Mouse (Mus musculus) ovary, postnatal 10 days (tissue): ENCODE results near the gene F7.
"Not testable (repeated sequence)": the region's sequence is repeated elsewhere in the genome, so short reads cannot be mapped to it uniquely, and the experiment has no call there.

Source experiments
- DNase-seq: peaks from one replicate; pipeline ENCODE4 v3.0.0; 2022; ENCODE audit warnings: low spot score

F7 gene

DNA sequence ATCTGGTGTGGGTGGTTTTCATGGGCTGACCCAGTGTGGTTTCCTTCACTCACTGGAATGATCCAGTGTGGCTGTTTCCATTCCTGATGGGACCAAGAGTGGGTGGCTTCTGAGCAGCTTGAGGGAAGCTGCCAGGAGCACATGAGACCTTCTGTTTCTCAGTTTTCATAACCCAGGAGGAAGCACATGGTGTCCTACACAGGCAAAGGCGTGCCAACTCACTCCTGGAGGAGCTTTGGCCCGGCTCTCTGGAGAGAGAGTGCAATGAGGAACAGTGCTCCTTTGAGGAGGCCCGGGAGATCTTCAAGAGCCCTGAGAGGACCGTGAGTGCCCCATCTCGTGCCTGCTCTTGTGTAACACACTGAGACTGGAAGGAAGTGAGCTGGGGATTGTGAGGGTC, 2.6 kb downstream of the F7 start:
- no peak for DNase-seq

DNA sequence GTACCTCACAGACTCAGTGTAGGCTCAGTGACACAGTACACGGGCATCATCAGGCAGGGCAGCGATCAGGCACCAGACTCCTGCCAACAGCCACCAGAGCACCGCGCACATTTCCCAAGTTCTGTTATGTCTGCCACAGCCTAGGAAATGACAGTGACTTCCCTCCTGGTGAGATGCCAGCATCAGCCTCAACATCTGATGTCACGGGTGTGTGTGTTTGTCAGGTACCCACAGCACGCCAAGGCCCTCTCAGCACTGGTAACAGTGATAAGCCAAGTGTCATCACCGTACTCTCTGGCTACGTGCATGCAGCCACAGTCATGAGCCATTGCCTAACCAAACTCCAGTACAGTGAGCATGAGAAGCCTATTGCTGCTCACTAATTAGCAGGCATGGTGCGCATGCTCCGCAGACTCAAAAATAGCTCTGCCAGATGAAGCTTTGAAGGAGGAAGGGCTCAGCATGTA, 10.5 kb downstream of the F7 start:
- DNase-seq, result no peak

DNA sequence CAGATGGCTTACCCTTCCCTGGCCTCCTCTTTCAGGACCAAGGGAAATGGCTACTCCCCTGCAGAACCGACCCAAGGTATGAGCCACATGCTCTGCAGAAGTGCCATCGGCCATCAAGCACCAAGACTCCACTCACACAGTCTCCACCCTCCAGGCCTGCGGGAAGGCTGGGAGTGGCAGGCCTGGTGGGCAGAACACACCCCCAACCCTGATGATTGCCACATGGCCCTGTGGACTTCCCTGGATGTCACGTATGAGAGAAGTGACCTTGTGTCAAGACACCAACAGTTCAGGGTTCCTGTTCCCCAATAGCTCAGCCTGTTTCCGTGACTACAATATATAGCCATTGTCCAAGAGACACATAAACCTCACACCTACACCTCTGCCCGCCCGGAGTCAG, 11.2 kb downstream of the F7 start, which contains the start of gene F10:
TSS of gene F10 (plus strand) at position 294 of the 400 bp plus-strand sequence.
- no peak for DNase-seq

GRCm38 (mm10) chr8:13037569-13037968, 11.7 kb downstream of the F7 start:
- DNase-seq, result no peak

- no peak for DNase-seq
These were observed 13.2 kb downstream of the F7 start for GRCm38 (mm10) chr8:13039054-13039453.

DNA sequence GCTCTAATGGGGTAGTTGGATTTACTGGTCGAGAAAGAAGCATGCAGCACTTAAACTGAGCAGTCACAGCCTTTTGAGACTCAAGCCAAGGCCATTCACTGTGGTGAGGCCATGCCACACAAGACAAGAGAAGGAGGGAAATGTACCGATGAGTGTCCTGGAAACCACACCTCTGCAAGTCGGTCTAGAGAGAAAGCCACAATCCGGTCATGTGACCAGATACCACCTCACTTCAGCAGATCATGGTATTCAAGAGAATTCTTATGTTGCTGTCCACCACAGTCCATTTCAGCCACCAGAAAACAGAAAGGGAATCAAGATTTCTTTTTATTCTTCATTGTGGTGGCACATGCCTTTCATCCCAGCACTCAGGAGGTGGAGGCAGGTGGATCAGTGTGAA, 15.6 kb downstream of the F7 start:
- DNase-seq, result no peak

- no peak for DNase-seq
These were observed 21.8 kb downstream of the F7 start for GRCm38 (mm10) chr8:13047652-13048051.

DNA sequence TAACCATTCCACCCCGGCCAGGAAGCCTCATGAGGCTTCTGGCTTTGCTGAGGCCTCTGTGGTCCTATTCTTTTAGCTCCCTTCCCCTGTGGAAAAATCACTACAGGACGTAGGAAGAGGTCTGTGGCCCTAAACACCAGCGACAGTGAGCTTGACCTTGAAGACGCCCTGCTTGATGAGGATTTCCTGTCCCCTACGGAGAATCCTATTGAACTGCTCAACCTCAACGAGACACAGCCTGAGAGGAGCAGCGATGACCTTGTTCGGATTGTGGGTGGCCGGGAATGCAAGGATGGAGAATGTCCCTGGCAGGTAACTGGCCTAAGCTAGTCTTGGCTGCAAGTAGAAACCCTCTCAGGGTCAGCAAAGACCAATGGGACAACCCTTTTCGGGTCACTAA, 24.7 kb downstream of the F7 start:
- no peak for DNase-seq

- no peak for DNase-seq
These were observed 31.5 kb downstream of the F7 start for GRCm38 (mm10) chr8:13057351-13057750.

DNA sequence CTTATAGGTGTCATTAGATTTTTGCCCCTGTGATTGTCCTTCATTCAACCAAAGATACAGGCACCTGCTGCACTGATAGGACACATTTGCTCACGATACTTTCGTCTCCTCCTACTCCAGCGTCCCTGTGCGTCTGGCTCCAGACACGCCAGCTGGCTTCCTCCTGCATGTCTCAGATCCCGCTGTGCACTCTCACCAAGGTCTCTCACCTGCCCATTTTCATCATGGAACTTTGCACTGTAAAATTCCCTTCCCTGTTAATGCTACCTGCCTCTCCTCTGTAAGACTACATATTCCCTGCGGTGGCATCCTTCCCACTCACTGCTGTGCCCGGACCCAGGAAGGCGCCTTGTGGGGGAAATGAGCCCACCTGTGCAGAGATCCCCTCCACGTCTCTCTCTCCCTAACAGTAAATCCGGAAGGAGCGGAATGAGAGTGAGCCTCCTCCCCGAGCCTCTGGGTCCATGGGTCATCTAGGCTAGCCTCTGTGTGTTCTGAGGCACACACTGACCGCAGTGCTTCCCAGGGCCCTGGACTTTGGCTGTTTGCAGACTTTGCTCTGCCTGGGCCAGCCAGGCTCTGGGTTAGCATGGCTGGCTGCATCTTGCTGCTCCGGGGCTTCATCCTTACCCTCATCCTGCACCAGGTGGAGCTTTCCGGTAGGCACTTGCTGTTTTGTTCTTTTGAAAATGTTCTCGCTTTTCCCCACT, 34.8 kb downstream of the F7 start, which contains the start of gene Proz:
TSS of gene Proz (plus strand) at position 474 of the 710 bp plus-strand sequence.
- no peak for DNase-seq

DNA sequence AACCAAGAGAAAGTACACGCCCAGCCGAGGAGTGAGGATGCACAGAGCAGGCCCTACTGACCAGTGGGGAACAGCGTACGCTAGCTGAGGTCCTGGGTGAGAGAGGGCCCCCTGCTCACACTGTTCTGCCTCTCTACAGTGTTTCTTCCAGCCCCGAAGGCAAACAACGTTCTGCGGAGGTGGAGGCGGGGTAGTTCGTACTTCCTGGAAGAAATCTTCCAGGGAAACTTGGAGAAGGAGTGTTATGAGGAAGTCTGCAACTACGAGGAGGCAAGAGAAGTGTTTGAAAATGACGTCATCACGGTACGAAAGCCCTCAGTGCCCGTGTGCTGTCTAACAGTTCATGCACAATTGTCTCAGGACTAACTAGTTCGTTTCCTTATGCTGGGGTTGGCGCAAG, 37.3 kb downstream of the F7 start:
- DNase-seq, result no peak

GRCm38 (mm10) chr8:13073255-13073654, 47.4 kb downstream of the F7 start:
- no peak for DNase-seq

- no peak for DNase-seq
These were observed 49.2 kb downstream of the F7 start for GRCm38 (mm10) chr8:13075044-13075443.

DNA sequence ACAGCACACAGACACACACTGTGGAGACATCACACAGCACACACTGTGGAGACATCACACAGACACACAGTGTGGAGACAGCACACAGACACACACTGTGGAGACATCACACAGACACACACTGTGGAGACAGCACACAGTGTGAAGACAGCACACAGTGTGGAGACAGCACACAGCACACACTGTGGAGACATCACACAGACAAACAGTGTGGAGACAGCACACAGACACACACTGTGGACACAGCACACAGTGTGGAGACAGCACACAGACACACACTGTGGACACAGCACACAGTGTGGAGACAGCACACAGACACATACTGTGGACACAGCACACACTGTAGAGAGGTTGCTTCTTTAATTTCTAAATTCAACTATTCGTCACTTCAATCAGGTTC, 49.7 kb downstream of the F7 start:
- DNase-seq, result not testable (repeated sequence)

DNA sequence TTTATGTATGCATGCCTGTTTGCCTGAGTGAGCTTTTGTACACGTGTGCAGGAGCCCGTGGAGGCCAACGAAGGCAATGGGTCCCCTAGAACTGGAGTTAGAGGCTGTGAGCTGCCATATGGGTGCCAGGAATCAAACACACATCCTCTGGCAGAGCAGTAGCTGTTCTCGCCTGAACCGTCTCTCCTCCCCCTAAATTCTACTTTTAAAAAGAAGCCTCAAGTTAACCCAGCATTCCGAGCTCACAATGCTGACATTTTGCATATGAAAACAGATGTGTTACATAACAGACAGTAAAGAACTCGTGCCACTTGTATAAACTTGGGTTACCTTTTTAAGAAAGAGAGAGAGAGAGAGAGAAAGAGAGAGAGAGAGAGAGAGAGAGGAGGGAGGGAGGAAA, 51.7 kb downstream of the F7 start:
- DNase-seq, result no peak
